Mouse (Mus musculus): Measurements from ENCODE around the gene Depdc1b. TPM values are rescaled to one million over a fixed set of nuclear protein-coding genes. Genes with fewer than 3 reads are reported as not detected.

Depdc1b gene
- polyA plus RNA-seq, 1 experiment: 10.4 TPM

GRCm38 (mm10) chr13:108418741-108419507 is 102.8 kb downstream of the Depdc1b start:
- Histone ChIP-seq H3K4me1 (replicated peaks; ENCODE audit: control insufficient read depth, insufficient read depth, low read length) (no peaks in the 10 kb centered on the region), H3K4me3 (ENCODE audit: control insufficient read depth, insufficient read depth, low read length) (no peak overlapping the region), H3K27ac (ENCODE audit: control insufficient read depth, insufficient read depth, low read length) (no peak overlapping the region), H3K27me3 (ENCODE audit: control insufficient read depth, insufficient read depth, low read length) (no peaks in the 10 kb centered on the region), H3K36me3 (ENCODE audit: control insufficient read depth, insufficient read depth, low read length) (no peaks in the 10 kb centered on the region)
- TF ChIP-seq POLR2A (IDR thresholded peaks at IDR 0.05; ENCODE audit: control insufficient read depth, extremely low read depth, insufficient read depth, low read length, poor library complexity) (no peak), CTCF (IDR thresholded peaks at IDR 0.05; ENCODE audit: borderline replicate concordance, control insufficient read depth, extremely low read depth, insufficient read depth, low read length, poor library complexity) (no peak)
- DNase-seq: no peak
- 91% methylated on average over 1 of the region's 1 CpGs for WGBS

DNA sequence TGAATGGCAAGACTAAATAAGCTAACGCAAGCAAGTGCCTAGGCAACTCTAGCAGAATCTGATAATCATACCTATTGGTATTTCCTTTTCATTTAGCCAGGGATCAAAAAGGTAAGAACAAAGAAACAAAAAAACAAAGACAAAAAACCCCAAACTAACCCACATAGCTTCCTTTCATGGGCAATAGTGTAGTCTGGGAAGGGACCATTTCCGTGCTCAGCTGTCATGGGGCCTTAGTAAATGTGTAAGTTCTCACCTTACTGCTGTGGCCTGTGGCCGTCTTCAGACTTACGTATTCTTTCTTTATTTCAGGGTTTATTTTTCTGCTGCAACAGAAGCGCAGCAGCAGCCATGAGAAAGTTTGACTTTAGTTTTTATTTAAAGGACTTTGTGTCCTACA is 110.2 kb downstream of the Depdc1b start:
- no peak overlapping the region for H3K27ac ChIP-seq (ENCODE audit: control insufficient read depth, insufficient read depth, low read length)
- DNase-seq: no peak
- whole genome bisulfite sequencing: 14% methylated on average over 5 of the region's 5 CpGs
- no peaks in the 10 kb centered on the region for H3K36me3 ChIP-seq (ENCODE audit: control insufficient read depth, insufficient read depth, low read length)
- no peaks in the 10 kb centered on the region; the same call in 1 of the 2 replicates for H3K4me1 ChIP-seq (replicated peaks; ENCODE audit: control insufficient read depth, insufficient read depth, low read length)
- H3K4me3 ChIP-seq (ENCODE audit: control insufficient read depth, insufficient read depth, low read length): no peak overlapping the region
- TF ChIP-seq POLR2A (IDR thresholded peaks at IDR 0.05; ENCODE audit: control insufficient read depth, extremely low read depth, insufficient read depth, low read length, poor library complexity) (no peak), CTCF (IDR thresholded peaks at IDR 0.05; ENCODE audit: borderline replicate concordance, control insufficient read depth, extremely low read depth, insufficient read depth, low read length, poor library complexity) (no peak)
- no peaks in the 10 kb centered on the region for H3K27me3 ChIP-seq (ENCODE audit: control insufficient read depth, insufficient read depth, low read length)

DNA sequence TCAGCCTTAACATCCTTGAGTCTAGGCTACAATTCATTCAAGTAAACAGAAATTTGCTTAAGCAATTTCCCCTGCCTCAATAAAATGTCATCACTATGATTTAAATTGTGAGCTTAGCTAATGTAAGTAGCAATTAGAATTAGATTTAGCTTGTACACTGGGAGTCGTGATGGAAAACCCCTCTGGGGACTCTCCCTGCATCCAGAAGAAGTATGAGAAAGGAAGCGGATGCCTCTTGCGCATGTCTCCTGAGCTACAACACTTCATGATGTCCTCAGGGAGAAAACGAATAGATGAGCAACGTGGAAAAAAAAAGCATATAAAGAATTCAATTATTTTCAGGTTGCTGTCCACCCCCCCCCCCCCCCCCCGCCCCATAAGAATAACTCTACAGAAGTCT is 112.7 kb downstream of the Depdc1b start:
- 91% methylated on average over 6 of the region's 6 CpGs for WGBS
- H3K4me3 ChIP-seq (ENCODE audit: control insufficient read depth, insufficient read depth, low read length): no peak overlapping the region

DNA sequence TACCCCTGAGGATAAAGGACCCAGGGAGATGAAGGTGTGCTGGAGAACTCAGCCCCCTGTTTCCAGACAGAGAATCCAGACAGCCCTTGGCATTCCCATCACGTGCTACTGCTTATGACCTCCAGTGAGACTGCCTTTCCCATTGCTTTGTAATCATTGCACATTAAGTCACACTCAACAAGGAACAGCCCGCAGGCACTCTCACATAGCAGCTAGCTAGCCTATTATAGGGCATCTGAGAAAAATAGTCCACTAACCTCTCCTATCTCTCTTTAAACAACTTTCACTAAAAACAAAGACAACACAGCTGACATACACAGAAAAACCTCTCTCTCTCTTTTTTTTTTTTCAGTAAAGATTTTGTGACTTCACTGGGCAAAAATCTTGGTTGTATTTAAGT is 113.5 kb downstream of the Depdc1b start:
- 97% methylated on average over 2 of the region's 2 CpGs for WGBS
- Histone ChIP-seq H3K4me3 (ENCODE audit: control insufficient read depth, insufficient read depth, low read length) (no peak overlapping the region), H3K36me3 (ENCODE audit: control insufficient read depth, insufficient read depth, low read length) (no peaks in the 10 kb centered on the region), H3K27me3 (ENCODE audit: control insufficient read depth, insufficient read depth, low read length) (no peaks in the 10 kb centered on the region), H3K27ac (ENCODE audit: control insufficient read depth, insufficient read depth, low read length) (no peak overlapping the region), H3K4me1 (replicated peaks; ENCODE audit: control insufficient read depth, insufficient read depth, low read length) (no peaks in the 10 kb centered on the region; the same call in 1 of the 2 replicates)
- no peak for TF ChIP-seq CTCF (IDR thresholded peaks at IDR 0.05; ENCODE audit: borderline replicate concordance, control insufficient read depth, extremely low read depth, insufficient read depth, low read length, poor library complexity)
- TF ChIP-seq POLR2A (IDR thresholded peaks at IDR 0.05; ENCODE audit: control insufficient read depth, extremely low read depth, insufficient read depth, low read length, poor library complexity): no peak
- DNase-seq: no peak

More for the DNA sequence above, 112.7 kb downstream of the Depdc1b start:
- Histone ChIP-seq H3K27ac (ENCODE audit: control insufficient read depth, insufficient read depth, low read length) (no peak overlapping the region), H3K27me3 (ENCODE audit: control insufficient read depth, insufficient read depth, low read length) (no peaks in the 10 kb centered on the region), H3K36me3 (ENCODE audit: control insufficient read depth, insufficient read depth, low read length) (no peaks in the 10 kb centered on the region), H3K4me1 (replicated peaks; ENCODE audit: control insufficient read depth, insufficient read depth, low read length) (no peaks in the 10 kb centered on the region; the same call in 1 of the 2 replicates)
- no peak for DNase-seq
- TF ChIP-seq POLR2A (IDR thresholded peaks at IDR 0.05; ENCODE audit: control insufficient read depth, extremely low read depth, insufficient read depth, low read length, poor library complexity): no peak
- TF ChIP-seq CTCF (IDR thresholded peaks at IDR 0.05; ENCODE audit: borderline replicate concordance, control insufficient read depth, extremely low read depth, insufficient read depth, low read length, poor library complexity): no peak

DNA sequence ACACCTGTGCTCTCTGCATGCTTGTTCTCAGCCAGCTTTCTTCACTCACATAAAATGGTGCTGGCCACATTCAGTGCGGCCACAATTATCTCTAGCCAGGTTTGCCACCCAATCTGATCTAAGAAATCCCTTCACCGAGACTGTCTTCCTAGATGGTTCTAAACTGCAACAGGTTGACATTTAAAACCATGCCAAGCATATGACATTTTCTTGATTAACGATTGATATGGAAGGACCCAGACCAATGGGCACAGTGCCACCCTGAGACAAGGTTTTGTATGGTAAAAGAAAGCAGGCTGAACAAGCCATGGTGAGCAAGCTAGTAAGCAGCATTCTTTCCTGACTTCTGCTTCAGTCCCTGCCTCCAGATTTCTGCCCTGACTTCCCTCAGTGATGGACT is 115.6 kb downstream of the Depdc1b start:
- no peak overlapping the region for H3K27ac ChIP-seq (ENCODE audit: control insufficient read depth, insufficient read depth, low read length)
- no peaks in the 10 kb centered on the region for H3K36me3 ChIP-seq (ENCODE audit: control insufficient read depth, insufficient read depth, low read length)
- DNase-seq: no peak
- H3K4me3 ChIP-seq (ENCODE audit: control insufficient read depth, insufficient read depth, low read length): no peak overlapping the region
- H3K27me3 ChIP-seq (ENCODE audit: control insufficient read depth, insufficient read depth, low read length): no peaks in the 10 kb centered on the region
- 96% methylated on average over 3 of the region's 3 CpGs for whole genome bisulfite sequencing
- TF ChIP-seq CTCF (IDR thresholded peaks at IDR 0.05; ENCODE audit: borderline replicate concordance, control insufficient read depth, extremely low read depth, insufficient read depth, low read length, poor library complexity): no peak
- TF ChIP-seq POLR2A (IDR thresholded peaks at IDR 0.05; ENCODE audit: control insufficient read depth, extremely low read depth, insufficient read depth, low read length, poor library complexity): no peak
- no peaks in the 10 kb centered on the region for H3K4me1 ChIP-seq (replicated peaks; ENCODE audit: control insufficient read depth, insufficient read depth, low read length)

GRCm38 (mm10) chr13:108435687-108436086 is 119.6 kb downstream of the Depdc1b start:
- Histone ChIP-seq H3K36me3 (ENCODE audit: control insufficient read depth, insufficient read depth, low read length) (no peaks in the 10 kb centered on the region), H3K4me1 (replicated peaks; ENCODE audit: control insufficient read depth, insufficient read depth, low read length) (no peaks in the 10 kb centered on the region), H3K4me3 (ENCODE audit: control insufficient read depth, insufficient read depth, low read length) (no peak overlapping the region), H3K27ac (ENCODE audit: control insufficient read depth, insufficient read depth, low read length) (no peak overlapping the region), H3K27me3 (ENCODE audit: control insufficient read depth, insufficient read depth, low read length) (no peaks in the 10 kb centered on the region)
- no peak for DNase-seq
- TF ChIP-seq CTCF (IDR thresholded peaks at IDR 0.05; ENCODE audit: borderline replicate concordance, control insufficient read depth, extremely low read depth, insufficient read depth, low read length, poor library complexity) (no peak), POLR2A (IDR thresholded peaks at IDR 0.05; ENCODE audit: control insufficient read depth, extremely low read depth, insufficient read depth, low read length, poor library complexity) (no peak)
